Mouse (Mus musculus): ENCODE results near the gene Gm8237. TPM values are rescaled to one million over a fixed set of nuclear protein-coding genes. Genes with fewer than 3 reads are reported as not detected.
"Not testable (repeated sequence)": the region's sequence is repeated elsewhere in the genome, so short reads cannot be mapped to it uniquely, and the experiment has no call there.

Gene Gm8237
- total RNA-seq (2021), result under 1 TPM; 0.53 to 0.97 TPM
- long read RNA-seq, experiment 1, result 0 reads
- long read RNA-seq, experiment 2, result 0 reads

GRCm38 (mm10) chr14:5880241-5880640 lies at the start of gene Gm8237:
Gm8237 (minus strand) TSS chr14:5880382.
- DNase-seq; intact Hi-C loops (cut with DNase I; ENCODE audit: low total_unique reads): not testable (repeated sequence)

- DNase-seq; intact Hi-C loops (cut with DNase I; ENCODE audit: low total_unique reads): not testable (repeated sequence)
Observed at GRCm38 (mm10) chr14:5923276-5923675, 43.1 kb upstream of the Gm8237 start.

- DNase-seq; intact Hi-C loops (cut with DNase I; ENCODE audit: low total_unique reads): not testable (repeated sequence)
Observed at GRCm38 (mm10) chr14:5918330-5918942, 38.3 kb upstream of the Gm8237 start.

- intact Hi-C loops (cut with DNase I; ENCODE audit: low total_unique reads); DNase-seq: not testable (repeated sequence)
Observed at GRCm38 (mm10) chr14:5913701-5914100, 33.5 kb upstream of the Gm8237 start.

- DNase-seq; intact Hi-C loops (cut with DNase I; ENCODE audit: low total_unique reads): not testable (repeated sequence)
Observed at GRCm38 (mm10) chr14:5879791-5880190, 391 bp downstream of the Gm8237 start.

- DNase-seq; intact Hi-C loops (cut with DNase I; ENCODE audit: low total_unique reads): not testable (repeated sequence)
Observed at GRCm38 (mm10) chr14:5879136-5879535, 1.0 kb downstream of the Gm8237 start.

GRCm38 (mm10) chr14:5855911-5856310 lies 24.3 kb downstream of the Gm8237 start:
- DNase-seq; intact Hi-C loops (cut with DNase I; ENCODE audit: low total_unique reads): not testable (repeated sequence)

GRCm38 (mm10) chr14:5830229-5830628 lies 50.0 kb downstream of the Gm8237 start, which contains the start of gene Gm3424:
Gm3424 (minus strand) TSS chr14:5830329.
- intact Hi-C loops (cut with DNase I; ENCODE audit: low total_unique reads); DNase-seq: not testable (repeated sequence)

- intact Hi-C loops (cut with DNase I; ENCODE audit: low total_unique reads); DNase-seq: not testable (repeated sequence)
Observed at GRCm38 (mm10) chr14:5812699-5813356, 67.4 kb downstream of the Gm8237 start.

Other genes starting within 250 kb of the Gm8237 start
- gene Gm8265, start 247.4 kb downstream of the Gm8237 start, total RNA-seq (2021), result not detected
- gene Gm9603, start 192.9 kb downstream of the Gm8237 start, total RNA-seq (2021), result not detected
- gene Gm3373, start 138.8 kb downstream of the Gm8237 start, total RNA-seq (2021), result not detected
- gene Gm3383, start 72.4 kb downstream of the Gm8237 start, total RNA-seq (2021), result under 1 TPM; 0.72 to 0.82 TPM
- gene Gm3424, start 50.1 kb downstream of the Gm8237 start, total RNA-seq (2021), result not detected
- under 1 TPM; 0.21 to 0.60 TPM for gene Gm3248, start 81.4 kb upstream of the Gm8237 start, total RNA-seq (2021)
- gene Gm3453, start 98.8 kb upstream of the Gm8237 start, total RNA-seq (2021), result not detected
- not detected for gene Gm6337, start 177.9 kb upstream of the Gm8237 start, total RNA-seq (2021)
- gene Gm8206, start 213.6 kb upstream of the Gm8237 start, total RNA-seq (2021), result under 1 TPM in 1 of 2 experiments, not detected in 1; 0.41 TPM
- gene Gm3468, start 228.3 kb upstream of the Gm8237 start, total RNA-seq (2021), result under 1 TPM in 1 of 2 experiments, not detected in 1; 0.33 TPM
- gene Gm3476, start 245.4 kb upstream of the Gm8237 start, total RNA-seq (2021), result not detected